Mouse (Mus musculus) gastrocnemius, postnatal 36 days (tissue): Measurements from ENCODE around the gene Lrrc4b. TPM values are rescaled to one million over a fixed set of nuclear protein-coding genes. Genes with fewer than 3 reads are reported as not detected.

ENCODE experiments used
- DNase-seq, 2 experiments: peaks; one replicate each; pipeline ENCODE4 v3.0.0; 2022
- intact Hi-C: fragments of 180-260 bp; cut with DNase I; formaldehyde crosslinking; loops from one replicate; pipeline ENCODE4 v1.15.1; 2025
- total RNA-seq, 2 experiments: library from RNA; stranded (reverse); gene quantifications; 2 replicates each; pipeline ENCODE4 v1.2.3; 2021

The Lrrc4b gene
- total RNA-seq, 2 experiments from 2014 or later: 0.20 TPM; not detected in 1

DNA sequence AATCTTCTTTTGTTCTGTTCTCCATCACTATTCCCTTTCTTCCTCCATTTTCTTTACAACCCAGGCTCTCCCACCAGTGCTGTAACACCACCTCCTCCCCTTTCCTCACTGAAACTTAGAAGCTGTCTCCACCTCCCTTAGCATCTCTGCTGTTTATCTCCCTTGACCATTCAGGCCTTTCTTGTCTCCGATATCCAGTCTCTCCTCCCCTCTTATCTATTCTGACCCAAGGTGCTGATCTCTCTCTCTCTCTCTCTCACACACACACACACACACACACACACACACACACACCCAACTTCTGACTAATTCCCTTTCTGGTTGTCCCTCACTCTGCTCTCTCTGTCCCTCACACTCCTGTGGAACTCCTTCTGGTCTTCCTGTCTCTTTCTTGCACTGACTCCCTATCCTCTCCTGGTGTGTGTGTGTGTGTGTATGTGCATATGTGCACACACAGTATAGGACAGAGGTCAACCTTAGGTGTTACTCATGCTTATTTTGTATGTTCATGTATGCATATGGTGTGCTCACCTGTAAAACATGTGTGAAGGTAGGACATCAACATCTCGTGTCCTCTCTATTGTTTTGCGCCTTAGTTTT, 54.1 kb downstream of the Lrrc4b start:
- intact Hi-C loops: no loop called here
- no peak for DNase-seq

DNA sequence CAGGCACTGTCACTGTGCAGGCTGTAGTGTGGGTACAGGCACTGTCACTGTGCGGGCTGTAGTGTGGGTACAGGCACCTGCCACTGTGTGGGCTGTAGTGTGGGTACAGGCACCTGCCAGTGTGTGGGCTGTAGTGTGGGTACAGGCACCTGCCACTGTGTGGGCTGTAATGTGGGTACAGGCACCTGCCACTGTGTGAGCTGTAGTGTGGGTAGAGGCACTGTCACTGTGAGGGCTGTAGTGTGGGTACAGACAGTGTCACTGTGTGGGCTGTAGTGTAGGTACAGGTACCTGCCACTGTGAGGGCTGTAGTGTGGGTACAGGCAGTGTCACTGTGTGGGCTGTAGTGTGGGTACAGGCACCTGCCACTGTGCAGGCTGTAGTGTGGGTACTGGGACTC, 55.3 kb downstream of the Lrrc4b start:
- intact Hi-C loops: no loop called here
- DNase-seq: peak in 1 of 2 experiments; percentile 9

DNA sequence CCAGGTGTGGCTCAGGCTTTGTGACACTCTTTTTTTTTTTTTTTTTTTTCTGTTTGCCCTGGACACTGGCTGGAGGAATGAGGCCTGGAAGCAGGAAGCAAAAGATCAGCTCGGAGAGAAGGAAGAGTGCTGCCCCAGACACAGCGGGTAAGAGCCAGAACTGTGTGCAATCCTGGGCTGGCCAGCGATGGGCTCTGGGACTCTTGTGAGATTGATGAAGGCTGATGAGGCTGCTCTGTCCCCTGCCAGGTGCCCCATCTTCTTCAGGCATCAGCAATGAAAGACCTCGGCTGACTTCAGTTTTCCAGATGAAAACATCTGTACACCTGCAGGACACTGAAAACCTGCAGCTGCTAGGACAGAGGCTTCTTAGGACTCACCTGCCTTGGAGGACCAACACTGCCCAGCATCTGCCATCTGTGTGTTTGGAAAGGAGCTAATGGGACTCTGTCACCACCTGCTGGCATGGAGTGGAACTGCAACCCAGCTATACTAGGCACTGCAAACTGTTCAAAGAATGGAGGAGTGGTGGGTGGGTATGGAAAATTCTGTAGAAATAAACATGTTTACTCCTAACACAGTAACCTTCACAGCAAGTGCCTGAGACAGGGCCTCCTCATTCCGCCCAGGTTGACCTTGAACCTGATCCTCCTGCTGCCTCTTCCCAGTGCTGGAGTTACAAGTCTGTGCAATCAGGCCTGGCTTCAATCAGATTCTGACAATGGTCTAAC, 56.2 kb downstream of the Lrrc4b start:
- DNase-seq: peak in 1 of 2 experiments; percentile 63
- intact Hi-C loops: loop anchor here (5.0 kb wide), 2 partner anchors 83 to 223 kb away; partner anchors contain the start of gene Gm15517

DNA sequence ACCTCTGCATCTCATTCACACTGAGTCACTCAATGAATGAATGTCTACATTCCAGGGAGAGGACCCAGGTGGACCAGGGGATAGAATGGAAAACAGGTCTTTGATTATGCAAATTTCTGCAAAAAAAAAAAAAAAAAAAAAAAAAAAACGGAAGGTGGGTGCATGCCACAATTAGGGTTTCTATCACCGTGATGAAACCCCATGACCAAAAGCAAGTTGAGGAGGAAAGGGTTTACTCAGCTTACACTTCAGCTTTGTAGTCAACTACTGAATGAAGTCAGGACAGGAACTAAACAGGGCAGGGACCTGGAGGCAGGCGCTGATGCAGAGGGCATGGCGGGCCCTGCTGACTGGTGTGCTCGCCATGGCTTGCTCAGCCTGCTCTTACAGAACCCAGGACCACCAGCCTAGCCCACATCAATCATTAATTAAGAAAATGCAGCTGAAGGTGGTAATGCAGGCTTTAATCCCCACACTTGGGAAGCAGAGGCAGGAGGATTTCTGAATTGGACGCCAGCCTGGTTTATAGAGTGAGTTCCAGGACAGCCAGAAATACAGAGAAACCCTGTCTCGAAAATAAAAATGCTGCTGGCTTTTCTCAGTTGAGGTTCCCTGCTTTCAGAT, 56.9 kb downstream of the Lrrc4b start:
- intact Hi-C loops: loop anchor here (5.0 kb wide), 2 partner anchors 83 to 223 kb away; partner anchors contain the start of gene Gm15517
- DNase-seq: peak in 1 of 2 experiments; percentile 8

DNA sequence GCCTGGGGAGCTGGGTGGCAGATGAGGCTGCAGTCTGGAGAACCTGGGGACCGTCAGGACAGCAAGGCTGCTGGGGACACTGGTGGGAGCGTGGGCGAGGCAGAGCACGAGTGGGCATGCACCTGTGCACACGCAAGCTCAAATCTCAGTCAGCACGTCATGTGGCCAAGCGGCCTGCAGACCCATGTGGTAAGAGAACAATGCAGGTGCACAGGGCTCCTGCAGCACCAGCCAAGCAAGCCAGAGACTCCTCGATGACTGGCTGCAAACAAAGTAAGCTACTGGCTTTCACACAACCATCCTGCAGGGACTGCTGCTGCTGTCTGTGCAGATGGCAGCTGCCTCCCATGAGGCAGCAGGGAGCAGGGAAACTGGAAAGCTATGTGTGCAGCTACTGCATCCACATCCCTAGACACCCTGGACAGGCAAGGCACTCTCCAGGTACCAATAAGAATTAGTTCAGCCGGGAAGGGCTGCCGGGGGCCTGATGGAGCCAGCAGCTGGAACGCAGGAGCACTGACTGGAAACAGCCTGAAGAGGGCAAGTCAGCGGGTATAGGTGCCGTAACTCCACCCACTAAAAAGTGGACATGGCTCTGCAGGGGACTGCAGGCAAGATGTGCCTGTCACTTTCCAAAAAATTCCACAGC, 58.2 kb downstream of the Lrrc4b start:
- intact Hi-C loops: loop anchor here (5.0 kb wide), 2 partner anchors 85 to 225 kb away; partner anchors contain the start of gene Gm15517

DNA sequence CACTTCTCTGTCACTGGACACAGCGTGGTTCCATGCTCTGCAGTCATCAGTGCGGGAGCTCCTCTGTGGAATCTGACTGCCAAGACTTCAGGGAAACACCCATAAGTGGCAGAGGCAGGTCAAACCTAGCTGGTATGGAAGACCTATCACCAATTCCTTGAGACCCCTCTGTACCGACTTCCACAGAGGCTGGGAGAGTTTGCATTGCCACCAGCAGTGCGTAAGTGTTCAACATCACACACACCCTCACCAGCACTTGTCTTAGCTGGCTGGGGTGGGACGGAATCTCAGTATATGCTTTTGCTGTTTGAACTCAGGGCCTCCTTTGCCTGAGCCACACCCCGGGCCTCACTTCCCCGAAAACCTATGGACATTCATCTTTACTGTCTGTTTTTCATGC, 59.1 kb downstream of the Lrrc4b start:
- DNase-seq: peak in 1 of 2 experiments; percentile 7
- intact Hi-C loops: loop anchor here (5.0 kb wide), 2 partner anchors 86 to 226 kb away; partner anchors contain the start of gene Gm15517

More for the DNA sequence above, 58.2 kb downstream of the Lrrc4b start:
- peak in 1 of 2 experiments; percentile 13 for DNase-seq

DNA sequence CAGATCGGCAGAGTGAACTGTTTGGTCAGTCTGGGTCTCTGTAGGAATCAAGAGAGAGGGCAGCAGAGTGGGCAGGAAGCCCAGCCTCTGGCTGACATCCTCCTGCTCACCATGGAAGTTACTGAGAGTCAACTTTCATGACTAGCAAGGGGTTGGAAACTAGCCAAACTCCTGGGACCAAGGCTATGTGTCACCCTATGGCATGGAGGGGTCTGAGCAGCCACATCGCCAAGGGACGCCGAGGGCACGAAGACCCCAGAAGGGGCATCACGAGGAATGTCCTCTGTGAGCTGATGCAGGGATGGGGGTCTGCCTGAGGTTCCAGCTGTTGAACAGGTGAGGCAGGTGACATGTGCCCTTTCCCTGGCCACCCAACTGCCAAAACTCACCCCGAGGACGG, 59.7 kb downstream of the Lrrc4b start:
- intact Hi-C loops: loop anchor here (5.0 kb wide), 2 partner anchors 86 to 226 kb away; partner anchors contain the start of gene Gm15517
- peak in 1 of 2 experiments; percentile 10 for DNase-seq

DNA sequence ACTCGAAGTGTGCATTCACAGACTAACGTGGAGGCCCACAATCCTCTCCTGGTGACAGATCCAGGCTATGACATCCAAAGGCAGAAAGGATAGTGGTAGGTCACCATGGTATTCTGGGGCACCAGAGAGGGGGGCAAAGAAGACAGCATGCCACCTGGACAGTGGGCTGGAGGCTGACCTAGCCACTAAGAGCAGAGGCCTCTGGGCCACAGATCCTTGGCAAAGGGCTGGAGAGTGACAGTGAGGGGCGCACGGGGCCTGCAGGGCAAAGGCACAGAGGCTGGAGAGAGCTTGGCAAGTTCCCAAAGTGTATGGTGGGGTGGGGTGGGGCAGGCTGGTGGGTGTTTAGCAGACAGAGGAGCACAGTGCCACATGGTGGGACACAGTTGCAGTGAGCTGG, 61.5 kb downstream of the Lrrc4b start:
- peak in 1 of 2 experiments; percentile 11 for DNase-seq
- intact Hi-C loops: no loop called here

DNA sequence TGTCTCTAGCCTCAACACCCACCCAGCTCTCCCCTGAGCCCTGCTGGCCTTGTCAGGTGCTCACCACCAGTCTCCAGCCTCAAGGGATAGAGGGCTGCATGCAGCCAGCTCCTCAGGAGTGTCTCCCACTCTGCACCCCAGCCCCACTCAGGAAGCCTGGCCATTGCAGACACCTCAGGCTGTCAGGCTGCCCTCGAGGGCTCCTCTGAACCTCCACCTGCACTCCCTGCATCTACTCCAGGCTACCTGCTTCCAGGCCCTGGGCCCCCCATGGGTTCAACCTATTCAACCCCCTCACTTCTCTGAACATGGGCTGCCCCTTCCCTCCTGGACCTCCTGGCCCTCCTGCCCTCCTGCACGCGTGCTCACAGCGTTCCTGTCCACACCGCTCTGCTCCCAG, 62.6 kb downstream of the Lrrc4b start:
- intact Hi-C loops: no loop called here
- DNase-seq: peak in 1 of 2 experiments; percentile 10

DNA sequence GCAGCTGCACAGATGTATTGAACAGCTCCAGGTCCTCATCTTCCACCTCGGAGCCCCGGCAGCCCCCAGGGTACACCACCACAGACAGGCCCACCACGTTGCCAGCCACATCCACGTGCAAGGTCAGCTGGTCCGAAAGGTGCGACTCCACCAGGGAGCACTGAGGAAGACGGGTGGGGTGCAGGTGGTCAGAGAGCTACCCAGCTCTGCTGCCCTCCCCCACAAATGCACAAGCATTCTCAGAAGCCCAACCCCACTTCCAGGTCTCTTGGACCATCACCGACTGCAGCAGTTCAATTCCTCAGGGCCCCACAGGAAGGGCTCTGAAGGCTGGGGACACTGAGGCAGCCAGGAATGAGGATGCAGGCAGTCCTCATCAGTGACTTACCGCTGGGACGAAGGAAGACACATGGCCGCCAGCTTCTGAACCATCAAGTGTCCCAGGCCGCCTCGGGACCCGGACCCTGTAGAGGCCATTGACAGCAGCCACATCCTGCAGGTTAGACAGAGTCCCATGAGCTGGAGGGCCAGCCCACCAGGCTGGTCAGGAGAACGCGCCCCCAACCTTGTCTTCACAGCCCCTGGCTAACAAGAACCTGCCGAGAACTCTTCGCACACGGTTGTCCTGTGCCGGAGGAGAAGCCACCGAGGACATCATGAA, 63.5 kb downstream of the Lrrc4b start:
- peak in 1 of 2 experiments; percentile 13 for DNase-seq

DNA sequence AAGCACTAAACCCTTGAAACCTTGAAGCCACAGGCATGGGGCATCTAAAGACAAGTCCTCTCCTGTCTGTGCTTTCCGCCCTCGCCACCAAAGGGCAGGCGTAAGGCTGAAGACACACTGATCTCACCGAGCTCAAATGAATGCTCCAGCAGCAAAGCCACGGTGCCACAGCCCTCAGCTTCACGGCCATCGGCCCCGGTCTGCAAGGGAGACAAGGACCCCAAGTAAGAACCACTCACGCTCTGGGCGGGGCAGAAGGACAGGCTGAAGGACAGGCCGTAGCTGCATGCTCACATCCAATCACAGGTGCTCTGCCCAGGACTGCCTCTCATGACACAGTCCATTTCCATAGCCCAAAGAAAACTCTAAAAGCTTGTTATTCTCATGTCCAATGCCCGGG, 65.9 kb downstream of the Lrrc4b start:
- intact Hi-C loops: loop anchor here (5.0 kb wide), 1 partner anchor 58 kb away; the partner anchor contains the start of gene Nr1h2

More for the DNA sequence above, 63.5 kb downstream of the Lrrc4b start:
- intact Hi-C loops: no loop called here

DNA sequence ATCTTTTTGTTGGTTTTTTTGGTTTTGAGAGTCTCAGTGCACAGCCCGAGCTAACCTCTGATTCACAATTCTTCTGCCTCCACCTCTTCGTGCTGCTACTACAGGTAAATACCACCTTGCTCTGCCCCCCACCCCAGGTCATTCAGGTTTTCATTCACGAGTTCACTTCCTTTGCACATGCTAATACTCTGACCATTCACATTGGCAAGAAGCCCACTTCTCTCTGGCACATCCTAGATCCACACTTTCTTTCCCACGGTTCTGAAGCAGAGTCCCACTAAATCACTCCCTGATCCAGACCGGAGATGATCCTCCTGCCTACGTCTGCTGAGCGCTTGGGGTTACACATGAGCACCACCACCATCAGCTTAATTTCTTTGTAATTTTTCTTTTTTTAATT, 66.3 kb downstream of the Lrrc4b start:
- intact Hi-C loops: loop anchor here (5.0 kb wide), 1 partner anchor 57 kb away; the partner anchor contains the start of gene Nr1h2
- no peak for DNase-seq

More for the DNA sequence above, 65.9 kb downstream of the Lrrc4b start:
- peak in 1 of 2 experiments; percentile 16 for DNase-seq

DNA sequence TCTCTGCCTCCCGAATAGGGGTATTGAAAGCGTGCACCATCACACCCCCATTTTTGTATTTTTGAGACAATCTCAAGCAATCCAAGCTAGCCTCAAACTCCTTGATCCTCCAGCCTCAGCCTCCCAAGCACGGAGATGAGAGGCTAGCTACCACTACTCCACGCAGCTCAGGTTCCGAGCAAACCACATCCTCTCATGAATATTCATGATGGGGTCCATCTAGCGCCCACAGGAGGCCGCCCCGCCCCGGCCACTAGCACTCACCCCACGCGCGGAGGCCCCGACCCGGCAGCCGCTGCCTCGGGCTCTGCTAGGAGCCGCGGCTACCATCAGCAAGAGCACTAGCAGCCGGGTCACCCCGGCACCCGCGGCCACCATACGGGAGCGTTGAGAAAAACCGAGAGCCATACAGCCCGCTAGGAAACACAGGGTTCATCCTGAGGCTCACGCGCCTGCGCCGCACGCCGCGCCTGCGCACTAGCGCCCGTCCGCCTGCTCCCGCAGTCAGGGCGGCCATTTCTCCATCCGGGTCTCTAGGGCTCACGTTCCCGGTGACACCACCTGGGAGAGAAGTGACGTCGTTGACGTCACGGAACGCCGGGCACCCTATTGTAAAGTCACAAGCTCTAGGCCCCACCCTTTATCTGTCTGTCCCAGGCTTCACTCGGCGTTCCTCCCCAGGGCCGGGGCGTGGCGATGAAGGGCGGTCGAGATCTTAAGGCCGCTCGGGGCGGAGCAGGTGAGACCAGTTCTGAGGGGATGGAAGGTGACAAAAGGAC, 67.4 kb downstream of the Lrrc4b start, which contains the start of the genes Emc10 and Fam71e1:
Emc10 (minus strand) TSS at position 538 of the 779 bp plus-strand sequence.
Fam71e1 (plus strand) TSS at position 590 of the 779 bp plus-strand sequence.
- intact Hi-C loops: loop anchor here (5.0 kb wide), 1 partner anchor 56 kb away; the partner anchor contains the start of gene Nr1h2
- peak; percentile 94 to 95 for DNase-seq

DNA sequence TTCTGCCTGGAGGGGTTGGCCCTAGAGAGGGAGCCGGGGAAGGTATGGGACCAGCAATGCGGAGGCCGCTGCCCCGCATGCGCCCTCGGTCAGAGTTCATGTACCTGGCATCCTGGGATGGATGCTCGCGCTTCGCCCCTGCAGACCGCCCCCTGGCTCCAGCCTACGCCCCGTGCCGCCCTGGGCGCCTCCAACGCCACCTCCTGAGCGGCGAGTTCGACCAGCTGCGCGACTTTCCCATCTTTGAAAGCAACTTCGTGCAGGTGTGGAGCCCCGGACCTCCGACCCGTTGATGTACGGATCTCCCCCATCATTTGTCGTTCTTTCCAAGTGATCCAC, 67.9 kb downstream of the Lrrc4b start:
- intact Hi-C loops: loop anchor here (5.0 kb wide), 1 partner anchor 56 kb away; the partner anchor contains the start of gene Nr1h2
- no peak for DNase-seq

DNA sequence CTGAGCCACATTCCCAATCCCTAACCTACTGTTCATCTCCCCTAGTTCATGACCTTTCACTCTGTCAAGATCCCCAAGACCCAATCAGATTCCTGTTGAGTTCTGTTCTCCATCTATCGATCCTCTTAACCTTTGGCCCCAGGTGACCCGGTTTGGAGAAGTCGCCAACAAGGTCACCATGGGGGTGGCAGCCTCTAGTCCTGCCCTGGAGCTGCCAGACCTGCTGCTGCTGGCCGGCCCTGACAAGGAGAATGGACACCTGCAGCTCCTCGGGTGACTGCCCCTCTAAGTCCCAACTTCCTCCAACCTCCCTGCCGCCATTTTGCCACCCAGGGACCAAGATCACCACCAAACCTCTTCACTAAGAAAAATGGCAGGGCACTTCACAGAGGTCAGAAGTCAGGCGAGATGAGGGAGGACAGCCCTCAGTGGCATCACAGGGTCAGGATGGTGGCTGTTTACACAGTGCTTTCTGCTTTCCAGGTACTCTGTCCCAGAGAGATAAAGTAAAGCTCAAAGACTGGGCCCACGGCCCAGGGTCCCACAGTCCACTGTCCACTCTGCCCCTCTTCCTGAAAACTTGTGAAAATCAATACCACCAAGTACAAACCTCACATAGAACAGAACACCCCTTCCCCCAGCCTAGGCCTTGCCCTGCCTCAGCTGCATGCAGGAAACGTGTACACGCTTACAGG, 68.7 kb downstream of the Lrrc4b start:
- DNase-seq: peak in 1 of 2 experiments; percentile 11
- intact Hi-C loops: loop anchor here (5.0 kb wide), 1 partner anchor 55 kb away; the partner anchor contains the start of gene Nr1h2

DNA sequence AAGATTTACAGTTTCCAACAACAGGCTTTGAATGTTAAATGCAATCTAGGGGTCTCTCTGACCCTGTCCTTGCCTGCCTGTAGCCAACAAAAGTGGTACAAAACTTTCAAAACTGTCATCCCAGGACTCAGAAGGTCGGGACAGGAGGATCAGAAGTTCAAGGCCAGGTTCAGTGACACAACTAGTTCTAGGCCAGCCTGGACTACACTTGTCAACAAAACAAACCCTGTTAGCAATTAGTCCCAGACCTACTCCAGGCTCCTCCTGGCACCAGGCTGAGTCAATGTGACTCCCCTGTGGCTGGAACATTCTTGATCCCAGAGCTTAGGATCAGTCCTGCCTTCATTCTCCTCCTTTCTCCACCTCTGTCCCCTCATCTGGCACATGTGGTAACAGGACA, 70.1 kb downstream of the Lrrc4b start:
- peak in 1 of 2 experiments; percentile 11 for DNase-seq
- intact Hi-C loops: loop anchor here (5.0 kb wide), 1 partner anchor 53 kb away; the partner anchor contains the start of gene Nr1h2

DNA sequence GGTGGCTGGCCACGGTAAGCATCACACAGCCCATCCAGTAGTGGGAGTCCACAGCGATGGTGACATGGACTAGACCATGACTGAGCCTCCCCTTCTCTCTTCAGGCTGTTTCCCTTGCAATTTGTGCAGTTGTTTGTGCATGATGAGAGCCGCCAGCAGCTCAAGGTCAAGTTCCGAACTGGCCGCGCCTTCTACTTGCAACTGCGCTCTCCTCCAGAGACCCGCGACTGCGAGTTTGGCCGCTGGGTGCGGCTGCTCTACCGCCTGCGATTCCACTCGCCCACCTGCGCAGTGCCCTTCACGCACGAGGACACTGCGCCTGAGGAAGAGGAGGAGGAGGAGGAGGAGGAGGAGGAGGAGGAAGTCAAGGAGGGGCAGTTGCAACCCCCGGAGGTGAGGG, 71.2 kb downstream of the Lrrc4b start:
- intact Hi-C loops: no loop called here

DNA sequence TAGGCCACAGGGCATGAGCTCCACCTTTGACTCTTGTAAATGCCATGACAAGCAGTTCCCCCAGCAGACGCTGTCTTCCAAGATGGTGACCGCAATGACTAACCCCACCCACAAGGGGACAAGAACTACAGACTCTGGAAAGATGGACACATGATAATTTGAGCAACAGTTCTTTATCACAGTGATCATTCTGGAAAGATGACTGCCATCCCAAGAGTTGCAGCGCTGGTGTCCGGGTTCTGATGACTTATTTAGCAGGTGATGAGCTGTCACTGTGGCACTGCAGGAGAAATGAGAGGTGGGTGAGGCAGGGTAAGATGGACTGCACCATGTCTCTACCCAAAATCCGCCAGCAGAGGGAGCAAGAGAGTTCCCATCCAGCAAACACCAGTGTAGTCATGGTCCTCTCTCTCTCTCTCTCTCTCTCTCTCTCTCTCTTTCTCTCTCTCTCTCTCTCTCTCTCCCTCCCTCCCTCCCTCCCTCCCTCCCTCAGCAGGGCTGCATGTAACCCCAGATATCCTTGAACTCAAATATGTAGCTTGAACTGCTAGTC, 72.8 kb downstream of the Lrrc4b start:
- intact Hi-C loops: no loop called here
- DNase-seq: peak in 1 of 2 experiments; percentile 44

More for the DNA sequence above, 71.2 kb downstream of the Lrrc4b start:
- DNase-seq: peak in 1 of 2 experiments; percentile 21
